Mouse (Mus musculus) lung, postnatal 10 days (tissue): ENCODE results near the gene Olfr818.
"Not testable (repeated sequence)": the region's sequence is repeated elsewhere in the genome, so short reads cannot be mapped to it uniquely, and the experiment has no call there.

Experiments
- DNase-seq: peaks from one replicate; pipeline ENCODE4 v3.0.0; 2021

Gene Olfr818

GRCm38 (mm10) chr10:129949000-129949399 lies at the start of gene Olfr818:
Gene Olfr818 (minus strand): TSS chr10:129949100.
- DNase-seq, result no peak

GRCm38 (mm10) chr10:129984962-129985361 lies 36.1 kb upstream of the Olfr818 start, which contains the start of gene Gm10310:
Gene Gm10310 (minus strand): TSS chr10:129985062.
- not testable (repeated sequence) for DNase-seq

GRCm38 (mm10) chr10:129981867-129982266 lies 33.0 kb upstream of the Olfr818 start:
- not testable (repeated sequence) for DNase-seq

GRCm38 (mm10) chr10:129976040-129976439 lies 27.1 kb upstream of the Olfr818 start, which contains the start of gene Olfr247:
Gene Olfr247 (minus strand): TSS chr10:129976140.
- DNase-seq, result not testable (repeated sequence)

GRCm38 (mm10) chr10:129972994-129973393 lies 24.1 kb upstream of the Olfr818 start:
- DNase-seq, result not testable (repeated sequence)

- not testable (repeated sequence) for DNase-seq
These were observed 18.3 kb upstream of the Olfr818 start, which contains the start of gene Olfr819 for GRCm38 (mm10) chr10:129967166-129967565. Gene Olfr819 (minus strand): TSS chr10:129967266.

GRCm38 (mm10) chr10:129966232-129966631 lies 17.3 kb upstream of the Olfr818 start:
- not testable (repeated sequence) for DNase-seq

- DNase-seq, result no peak
These were observed 33.4 kb downstream of the Olfr818 start, which contains the start of gene Olfr816 for GRCm38 (mm10) chr10:129915497-129915896. Gene Olfr816 (minus strand): TSS chr10:129915597.

GRCm38 (mm10) chr10:129905767-129906166 lies 43.1 kb downstream of the Olfr818 start, which contains the start of gene Olfr815:
Gene Olfr815 (minus strand): TSS chr10:129905867.
- DNase-seq, result not testable (repeated sequence)
